Mouse (Mus musculus) limb, embryonic 11.5 days (tissue): Measurements from ENCODE around the gene Fggy. TPM values are rescaled to one million over a fixed set of nuclear protein-coding genes. Genes with fewer than 3 reads are reported as not detected.

Experiments used
- ATAC-seq: fragments of 200-750 bp; cut with Nextera tagmentation; 2 replicates; pipeline ENCODE4 v1.8.0; 2017; ENCODE audit warnings: low read depth; ENCODE audit not compliant: insufficient number of reproducible peaks, low FRiP score, low TSS enrichment
- DNase-seq: peaks from one replicate; pipeline ENCODE4 v3.0.0-alpha.2; 2015; ENCODE audit warnings: low spot score
- H3K27ac ChIP-seq: fragments of 300-500 bp; sonication (generic); replicated peaks from 2 replicates; pipeline ENCODE4 v1.5.1; 2014; ENCODE audit warnings: low read depth, mild to moderate bottlenecking, low read length
- H3K27me3 ChIP-seq: fragments of 300-500 bp; sonication (generic); 2 replicates; pipeline ENCODE4 v1.6.1; 2014; ENCODE audit warnings: mild to moderate bottlenecking, low read length, mixed read lengths; ENCODE audit not compliant: control insufficient read depth, insufficient read depth
- H3K36me3 ChIP-seq: fragments of 300-500 bp; sonication (generic); 2 replicates; pipeline ENCODE4 v1.6.1; 2014; ENCODE audit warnings: mild to moderate bottlenecking, low read length, moderate library complexity, mixed read lengths; ENCODE audit not compliant: control insufficient read depth, insufficient read depth
- H3K4me1 ChIP-seq: fragments of 300-500 bp; sonication (generic); 2 replicates; pipeline ENCODE4 v1.6.1; 2014; ENCODE audit warnings: low read length, mixed read lengths; ENCODE audit not compliant: control insufficient read depth, insufficient read depth
- H3K4me2 ChIP-seq: fragments of 300-500 bp; sonication (generic); 2 replicates; pipeline ENCODE4 v1.6.1; 2014; ENCODE audit warnings: low read depth, mild to moderate bottlenecking, moderate library complexity; ENCODE audit not compliant: severe bottlenecking
- H3K4me3 ChIP-seq: fragments of 300-500 bp; sonication (generic); 2 replicates; pipeline ENCODE4 v1.5.1; 2014; ENCODE audit warnings: low read depth, low read length
- H3K9ac ChIP-seq: fragments of 300-500 bp; sonication (generic); 2 replicates; pipeline ENCODE4 v1.6.1; 2014; ENCODE audit warnings: mild to moderate bottlenecking, low read length
- H3K9me3 ChIP-seq: fragments of 300-500 bp; sonication (generic); 2 replicates; pipeline ENCODE4 v1.6.1; 2016; ENCODE audit warnings: low read length; ENCODE audit not compliant: control insufficient read depth
- WGBS: fragments of 180-500 bp; shearing (Covaris S2); extraction: QIAGEN DNeasy Blood & Tissue Kit; methylation state at CpG from one replicate; pipeline ENCODE4 v1.1.7; 2014; 5-methylcytosine and 5-hydroxymethylcytosine counted together
- polyA plus RNA-seq: library from polyadenylated mRNA; unstranded; fragments of >200 nt; fragmentation: Nextera tagmentation; extraction: Ambion mirVana; gene quantifications from 2 replicates; pipeline ENCODE4 v1.2.1, GENCODE M21; 2014

Gene Fggy
- polyA plus RNA-seq, 1 experiment from 2014 or later, result 8.4 TPM

- ATAC-seq (0 out of 2 replicates have a peak, but pooled peaks have one; percentile 51), DNase-seq (no peak)
- H3K9ac ChIP-seq, result no peak overlapping the region
- H3K36me3 ChIP-seq, result no peaks in the 10 kb centered on the region
- peaks cover 4% of the 10 kb centered on the region; the same call in 1 of the 2 replicates for H3K4me1 ChIP-seq
- H3K4me2 ChIP-seq, result no peak overlapping the region
- H3K4me3 ChIP-seq, result no peak overlapping the region
- H3K27ac ChIP-seq, result no peak overlapping the region
- 75% methylated on average over 12 of the region's 12 CpGs for WGBS
- no peaks in the 10 kb centered on the region for H3K27me3 ChIP-seq
- H3K9me3 ChIP-seq, result no peaks in the 10 kb centered on the region
Measured at GRCm38 (mm10) chr4:95747415-95748202, 190.3 kb downstream of the Fggy start.

- H3K36me3 ChIP-seq, result no peaks in the 10 kb centered on the region
- H3K9me3 ChIP-seq, result no peaks in the 10 kb centered on the region
- H3K27me3 ChIP-seq, result no peaks in the 10 kb centered on the region
- DNase-seq, result no peak
- H3K27ac ChIP-seq, result no peak overlapping the region
- WGBS, result 82% methylated on average over 5 of the region's 5 CpGs
- peaks cover 4% of the 10 kb centered on the region; the same call in 1 of the 2 replicates for H3K4me1 ChIP-seq
- no peak overlapping the region for H3K9ac ChIP-seq
- no peak for ATAC-seq
- no peak overlapping the region for H3K4me2 ChIP-seq
- H3K4me3 ChIP-seq, result no peak overlapping the region
Measured at GRCm38 (mm10) chr4:95750186-95750585, 192.9 kb downstream of the Fggy start.

GRCm38 (mm10) chr4:95752538-95753188 is 195.4 kb downstream of the Fggy start:
- no peak overlapping the region for H3K27ac ChIP-seq
- no peak overlapping the region for H3K4me2 ChIP-seq
- no peaks in the 10 kb centered on the region for H3K4me1 ChIP-seq
- no peaks in the 10 kb centered on the region for H3K27me3 ChIP-seq
- 68% methylated on average over 6 of the region's 6 CpGs for WGBS
- ATAC-seq (no peak), DNase-seq (no peak)
- no peaks in the 10 kb centered on the region for H3K9me3 ChIP-seq
- H3K9ac ChIP-seq, result no peak overlapping the region
- no peaks in the 10 kb centered on the region for H3K36me3 ChIP-seq
- H3K4me3 ChIP-seq, result no peak overlapping the region

- no peaks in the 10 kb centered on the region for H3K36me3 ChIP-seq
- no peaks in the 10 kb centered on the region for H3K27me3 ChIP-seq
- no peaks in the 10 kb centered on the region for H3K4me1 ChIP-seq
- no peak overlapping the region for H3K4me2 ChIP-seq
- H3K27ac ChIP-seq, result no peak overlapping the region
- H3K9me3 ChIP-seq, result no peaks in the 10 kb centered on the region
- ATAC-seq, result 0 out of 2 replicates have a peak, but pooled peaks have one; percentile 62
- no peak overlapping the region for H3K9ac ChIP-seq
- no peak overlapping the region for H3K4me3 ChIP-seq
- WGBS, result 44% methylated on average over 5 of the region's 5 CpGs
- DNase-seq, result peak; percentile 55
Measured at GRCm38 (mm10) chr4:95759027-95759731, 201.9 kb downstream of the Fggy start.

- H3K4me1 ChIP-seq, result no peaks in the 10 kb centered on the region
- no peaks in the 10 kb centered on the region for H3K36me3 ChIP-seq
- no peak overlapping the region for H3K4me2 ChIP-seq
- DNase-seq (no peak), ATAC-seq (no peak)
- H3K9me3 ChIP-seq, result no peaks in the 10 kb centered on the region
- H3K4me3 ChIP-seq, result no peak overlapping the region
- no peaks in the 10 kb centered on the region for H3K27me3 ChIP-seq
- 76% methylated on average over 2 of the region's 2 CpGs for WGBS
- H3K27ac ChIP-seq, result no peak overlapping the region
- no peak overlapping the region for H3K9ac ChIP-seq
Measured at GRCm38 (mm10) chr4:95765359-95765758, 208.1 kb downstream of the Fggy start.

GRCm38 (mm10) chr4:95770469-95770868 is 213.2 kb downstream of the Fggy start:
- Histone ChIP-seq H3K27ac (no peak overlapping the region), H3K36me3 (no peaks in the 10 kb centered on the region), H3K4me1 (peaks cover 4% of the 10 kb centered on the region; the same call in 1 of the 2 replicates), H3K9me3 (no peaks in the 10 kb centered on the region), H3K9ac (no peak overlapping the region), H3K4me3 (no peak overlapping the region), H3K27me3 (no peaks in the 10 kb centered on the region), H3K4me2 (no peak overlapping the region)
- WGBS, result 79% methylated on average over 5 of the region's 5 CpGs
- no peak for ATAC-seq
- DNase-seq, result no peak

- Histone ChIP-seq H3K36me3 (no peaks in the 10 kb centered on the region), H3K27ac (no peak overlapping the region), H3K27me3 (no peaks in the 10 kb centered on the region), H3K9me3 (no peaks in the 10 kb centered on the region), H3K4me1 (peaks cover 4% of the 10 kb centered on the region; the same call in 1 of the 2 replicates), H3K9ac (no peak overlapping the region), H3K4me3 (no peak overlapping the region), H3K4me2 (no peak overlapping the region)
- no peak for ATAC-seq
- DNase-seq, result no peak
- WGBS, result 71% methylated on average over 3 of the region's 3 CpGs
Measured at GRCm38 (mm10) chr4:95771542-95771941, 214.2 kb downstream of the Fggy start.

- no peak for DNase-seq
- H3K27me3 ChIP-seq, result no peaks in the 10 kb centered on the region
- peak; percentile 21; the same call in 1 of the 2 replicates for ATAC-seq
- no peak overlapping the region for H3K4me2 ChIP-seq
- no peak overlapping the region for H3K4me3 ChIP-seq
- H3K36me3 ChIP-seq, result no peaks in the 10 kb centered on the region
- H3K27ac ChIP-seq, result no peak overlapping the region
- H3K9ac ChIP-seq, result no peak overlapping the region
- WGBS, result 16% methylated on average over 4 of the region's 4 CpGs
- peaks cover 4% of the 10 kb centered on the region; the same call in 1 of the 2 replicates for H3K4me1 ChIP-seq
- no peaks in the 10 kb centered on the region for H3K9me3 ChIP-seq
Measured at GRCm38 (mm10) chr4:95771945-95772344, 214.6 kb downstream of the Fggy start.
